Mouse (Mus musculus) myocyte (in vitro differentiated cells): ENCODE measurements around the gene Tm9sf1.

Experiments used
- E2F4 ChIP-seq: IDR thresholded peaks from one replicate; pipeline ENCODE4 v1.6.1; 2011; ENCODE audit warnings: mild to moderate bottlenecking, control low read depth, moderate library complexity; ENCODE audit not compliant: insufficient read depth
- MYOD1 ChIP-seq, 3 experiments: IDR thresholded peaks; one replicate each; pipeline ENCODE4 v1.6.1; 2011; ENCODE audit warnings: control low read depth in 2 of 3, low read depth in 2 of 3, mild to moderate bottlenecking in 2 of 3, moderate library complexity in 1 of 3; ENCODE audit not compliant: insufficient read length in 2 of 3, control insufficient read depth in 1 of 3
- MYOG ChIP-seq, 3 experiments: IDR thresholded peaks; one replicate each; pipeline ENCODE4 v1.6.1; 2011; ENCODE audit warnings: control low read depth in 2 of 3, low read depth in 2 of 3, mild to moderate bottlenecking in 2 of 3; ENCODE audit not compliant: insufficient read length in 2 of 3, control insufficient read depth in 1 of 3, insufficient read depth in 1 of 3
- POLR2A ChIP-seq: IDR thresholded peaks from one replicate; pipeline ENCODE4 v1.6.1; 2011; ENCODE audit warnings: low read depth, mild to moderate bottlenecking, control low read depth, moderate library complexity; ENCODE audit not compliant: insufficient read length
- POLR2AphosphoS2 ChIP-seq: IDR thresholded peaks from one replicate; pipeline ENCODE4 v1.6.1; 2011; ENCODE audit warnings: low read depth, control low read depth; ENCODE audit not compliant: insufficient read length
- SRF ChIP-seq: IDR thresholded peaks from one replicate; pipeline ENCODE4 v1.6.1; 2011; ENCODE audit warnings: low read depth; ENCODE audit not compliant: control insufficient read depth, insufficient read length
- TCF12 ChIP-seq: IDR thresholded peaks from one replicate; pipeline ENCODE4 v1.6.1; 2011; ENCODE audit warnings: mild to moderate bottlenecking, control low read depth; ENCODE audit not compliant: poor library complexity, insufficient read depth, severe bottlenecking
- TCF3 ChIP-seq: IDR thresholded peaks from one replicate; pipeline ENCODE4 v1.6.1; 2011; ENCODE audit warnings: low read depth, control low read depth; ENCODE audit not compliant: insufficient read length
- USF1 ChIP-seq: IDR thresholded peaks from one replicate; pipeline ENCODE4 v1.6.1; 2011; ENCODE audit warnings: low read depth, mild to moderate bottlenecking, control low read depth, moderate library complexity

- TF ChIP-seq POLR2A (no peak), POLR2AphosphoS2 (no peak), E2F4 (no peak), TCF12 (no peak), MYOG (IDR thresholded peaks at IDR 0.05; ENCODE audit: control insufficient read depth in 1 of 3, insufficient read depth in 1 of 3, insufficient read length in 2 of 3, low read depth in 2 of 3) (no peak), SRF (no peak), TCF3 (no peak), USF1 (no peak), MYOD1 (IDR thresholded peaks at IDR 0.05; ENCODE audit: control insufficient read depth in 1 of 3, insufficient read length in 2 of 3, low read depth in 2 of 3) (no peak)
These were observed 40.4 kb downstream of the Tm9sf1 start, which contains the start of gene Irf9 for GRCm38 (mm10) chr14:55603271-55603632.
